Mouse (Mus musculus): ENCODE measurements around the gene Fam133b.
"Not testable (repeated sequence)": the region's sequence is repeated elsewhere in the genome, so short reads cannot be mapped to it uniquely, and the experiment has no call there.

Fam133b gene

DNA sequence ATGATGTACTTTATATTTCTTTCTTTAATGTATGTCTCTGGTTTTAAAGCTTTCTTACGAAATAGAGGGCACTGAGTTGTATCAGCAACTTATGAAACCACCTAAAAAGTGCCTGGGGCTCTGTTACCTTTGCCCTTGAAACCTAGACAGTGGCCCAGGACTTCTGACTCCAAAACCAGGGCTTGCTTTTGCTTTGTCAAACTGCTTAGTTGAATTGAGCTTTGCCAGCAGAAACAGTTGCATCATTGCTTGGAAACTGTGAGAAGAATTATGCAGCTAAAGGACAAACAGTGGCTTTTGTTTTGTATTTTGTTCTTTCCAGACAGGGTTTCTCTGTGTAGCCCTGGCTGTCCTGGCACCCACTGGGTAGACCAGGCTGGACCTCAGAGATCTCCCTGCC is 56.7 kb downstream of the Fam133b start:
- DNase-seq (ENCODE audit: low spot score in 2 of 2): no peak

DNA sequence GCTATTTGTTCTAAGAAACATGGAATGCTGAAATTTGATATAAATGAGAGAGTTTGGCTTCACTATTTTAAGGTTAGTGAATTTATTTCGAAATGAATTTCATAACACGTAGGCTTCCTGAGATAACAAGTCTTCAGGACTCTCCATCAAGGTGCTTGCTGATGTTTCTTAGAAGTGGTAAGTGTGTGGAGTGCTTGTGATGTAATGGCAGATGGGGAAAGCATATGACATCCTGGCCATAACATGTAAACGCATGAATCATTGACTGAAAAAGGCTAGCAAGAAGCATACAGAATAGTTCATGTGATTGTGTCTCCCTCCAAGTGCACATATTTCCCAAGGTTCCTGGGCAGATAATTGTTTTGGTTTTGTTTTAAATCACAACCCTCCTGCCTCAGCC is 57.2 kb downstream of the Fam133b start:
- no peak for DNase-seq (ENCODE audit: low spot score in 2 of 2)

DNA sequence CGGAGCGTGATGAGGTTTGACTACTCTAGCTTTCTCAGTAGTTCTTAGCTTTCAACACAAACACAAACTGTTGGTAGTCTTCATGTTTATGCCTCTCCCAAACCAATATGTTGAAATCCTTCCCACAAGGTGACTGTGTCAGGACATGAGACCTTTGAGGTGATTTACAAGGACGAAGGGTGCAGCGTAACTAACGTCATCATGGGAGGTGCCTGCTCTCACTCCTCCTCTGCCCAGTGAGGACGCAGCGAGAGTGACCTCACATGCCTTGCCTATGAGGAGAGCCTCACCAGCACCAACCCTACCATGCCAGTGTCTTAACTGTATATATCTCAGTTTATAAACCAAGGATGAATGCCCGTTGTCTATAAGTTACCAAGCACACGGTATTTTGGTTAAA is 63.5 kb downstream of the Fam133b start:
- DNase-seq (ENCODE audit: low spot score in 2 of 2): no peak

DNA sequence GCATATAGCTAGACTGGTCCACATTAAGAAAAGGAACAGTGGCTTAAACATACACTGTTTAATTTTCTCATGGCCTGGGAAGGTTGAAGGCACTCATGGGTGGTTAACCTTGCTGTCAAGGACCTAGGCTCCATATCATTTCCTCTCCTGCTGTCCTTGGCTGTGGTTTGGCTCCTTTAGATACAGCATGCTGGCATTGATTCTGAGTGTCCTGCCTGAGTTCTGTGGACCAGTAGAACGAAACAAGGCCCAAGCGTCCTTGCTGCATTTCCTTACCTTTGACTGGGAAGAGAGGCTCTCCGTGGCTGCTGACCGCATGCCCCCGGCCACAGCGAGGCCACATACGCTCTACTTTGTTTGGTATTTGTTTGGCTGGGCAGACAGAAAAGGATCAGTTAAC is 65.6 kb downstream of the Fam133b start:
- DNase-seq (ENCODE audit: low spot score in 2 of 2): no peak

DNA sequence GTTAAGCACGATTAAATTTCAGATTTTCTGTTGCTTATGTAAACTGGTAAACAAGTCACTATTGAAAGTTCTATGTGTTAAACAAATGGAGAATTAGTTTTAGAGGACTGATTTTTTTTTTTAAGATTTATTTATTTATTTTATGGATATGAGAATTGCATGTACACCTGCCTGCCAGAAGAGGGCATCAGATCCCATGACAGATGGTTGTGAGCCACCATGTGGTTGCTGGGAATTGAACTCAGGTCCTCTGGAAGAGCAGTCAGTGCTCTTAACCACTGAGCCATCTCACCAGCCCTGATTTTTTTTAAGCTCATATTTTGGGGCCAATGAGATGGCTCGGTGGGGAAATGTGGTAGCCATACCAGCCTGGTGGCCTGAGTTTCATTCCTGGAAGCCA is 68.2 kb downstream of the Fam133b start:
- not testable (repeated sequence) for DNase-seq (ENCODE audit: low spot score in 2 of 2)

All from right cerebral cortex, postnatal 36 days (tissue).